Mouse (Mus musculus) stomach, postnatal 0 days (tissue): Measurements from ENCODE around the gene Aimp2. TPM values are rescaled to one million over a fixed set of nuclear protein-coding genes. Genes with fewer than 3 reads are reported as not detected.

Experiments
- ATAC-seq: fragments of 200-750 bp; cut with Nextera tagmentation; 2 replicates; pipeline ENCODE4 v1.8.0; 2017; ENCODE audit not compliant: low FRiP score, low TSS enrichment
- DNase-seq: peaks from one replicate; pipeline ENCODE4 v3.0.0-alpha.2; 2016; ENCODE audit warnings: low spot score
- H3K27ac ChIP-seq: fragments of 300-500 bp; sonication (generic); replicated peaks from 2 replicates; pipeline ENCODE4 v1.5.1; 2014; ENCODE audit warnings: mild to moderate bottlenecking, control low read depth
- H3K27me3 ChIP-seq: fragments of 300-500 bp; sonication (generic); 2 replicates; pipeline ENCODE4 v1.6.1; 2014; ENCODE audit warnings: low read length; ENCODE audit not compliant: control insufficient read depth, insufficient read depth
- H3K36me3 ChIP-seq: fragments of 300-500 bp; sonication (generic); 2 replicates; pipeline ENCODE4 v1.6.1; 2014; ENCODE audit warnings: low read length, mixed read lengths; ENCODE audit not compliant: control insufficient read depth, insufficient read depth
- H3K4me1 ChIP-seq: fragments of 300-500 bp; sonication (generic); replicated peaks from 2 replicates; pipeline ENCODE4 v1.6.1; 2014; ENCODE audit warnings: antibody characterized with exemption; ENCODE audit not compliant: control insufficient read depth, insufficient read depth
- H3K4me2 ChIP-seq: fragments of 300-500 bp; sonication (generic); replicated peaks from 2 replicates; pipeline ENCODE4 v1.6.1; 2014; ENCODE audit warnings: low read depth, mild to moderate bottlenecking, control low read depth, moderate library complexity
- H3K4me3 ChIP-seq: fragments of 300-500 bp; sonication (generic); 2 replicates; pipeline ENCODE4 v1.5.1; 2014; ENCODE audit warnings: low read depth, low read length, control low read depth
- H3K9ac ChIP-seq: fragments of 300-500 bp; sonication (generic); 2 replicates; pipeline ENCODE4 v1.6.1; 2014; ENCODE audit warnings: mild to moderate bottlenecking, low read length, control low read depth, mixed read lengths
- H3K9me3 ChIP-seq: fragments of 300-500 bp; sonication (generic); 2 replicates; pipeline ENCODE4 v1.6.1; 2016; ENCODE audit warnings: low read length; ENCODE audit not compliant: control insufficient read depth
- CTCF ChIP-seq: IDR thresholded peaks from 2 replicates; pipeline ENCODE4 v1.5.1; 2016; ENCODE audit warnings: antibody characterized with exemption, low read depth, mild to moderate bottlenecking, moderate library complexity
- EP300 ChIP-seq: optimal IDR thresholded peaks from 2 replicates; pipeline ENCODE3; 2016; ENCODE audit warnings: antibody characterized with exemption
- WGBS: fragments of 180-500 bp; shearing (Covaris S2); extraction: QIAGEN DNeasy Blood & Tissue Kit; methylation state at CpG from one replicate; pipeline ENCODE4 v1.1.7; 2014; 5-methylcytosine and 5-hydroxymethylcytosine counted together
- polyA plus RNA-seq: library from polyadenylated mRNA; unstranded; fragments of >200 nt; fragmentation: Nextera tagmentation; extraction: Ambion mirVana; gene quantifications from 2 replicates; pipeline ENCODE4 v1.2.1, GENCODE M21; 2015

Gene Aimp2
- polyA plus RNA-seq, 1 experiment from 2014 or later = 69.4 TPM

GRCm38 (mm10) chr5:143930656-143931055 is 21.0 kb upstream of the Aimp2 start:
- H3K9ac ChIP-seq = no peak overlapping the region
- TF ChIP-seq CTCF (no peak), EP300 (no peak)
- 93% methylated on average over 12 of the region's 12 CpGs for WGBS
- H3K4me1 ChIP-seq = no peaks in the 10 kb centered on the region
- no peak overlapping the region for H3K4me3 ChIP-seq
- H3K4me2 ChIP-seq = no peak overlapping the region
- DNase-seq (no peak), ATAC-seq (no peak)
- no peaks in the 10 kb centered on the region for H3K27me3 ChIP-seq
- H3K36me3 ChIP-seq = peaks cover 3% of the 10 kb centered on the region
- no peaks in the 10 kb centered on the region for H3K9me3 ChIP-seq
- no peak overlapping the region for H3K27ac ChIP-seq

GRCm38 (mm10) chr5:143929291-143929690 is 19.6 kb upstream of the Aimp2 start:
- H3K4me2 ChIP-seq = no peak overlapping the region
- WGBS = 88% methylated on average over 4 of the region's 4 CpGs
- no peaks in the 10 kb centered on the region for H3K4me1 ChIP-seq
- H3K9me3 ChIP-seq = no peaks in the 10 kb centered on the region
- H3K9ac ChIP-seq = no peak overlapping the region
- TF ChIP-seq EP300 (no peak), CTCF (no peak)
- H3K27me3 ChIP-seq = no peaks in the 10 kb centered on the region
- no peak overlapping the region for H3K27ac ChIP-seq
- no peak overlapping the region for H3K4me3 ChIP-seq
- ATAC-seq (no peak), DNase-seq (no peak)
- H3K36me3 ChIP-seq = peaks cover 8% of the 10 kb centered on the region

GRCm38 (mm10) chr5:143927875-143928274 is 18.2 kb upstream of the Aimp2 start, which contains the start of gene Gm42421:
TSS of gene Gm42421 (plus strand) at chr5:143928175.
- Histone ChIP-seq H3K4me3 (no peak within 1 kb of the TSS), H3K4me1 (no peaks in the 10 kb centered on the region), H3K27me3 (no peaks in the 10 kb centered on the region), H3K9me3 (no peaks in the 10 kb centered on the region), H3K4me2 (no peak within 1 kb of the TSS), H3K27ac (no peak within 1 kb of the TSS), H3K9ac (no peak within 1 kb of the TSS), H3K36me3 (peaks cover 8% of the 10 kb centered on the region)
- TF ChIP-seq EP300 (no peak), CTCF (no peak)
- ATAC-seq = no peak
- WGBS = 87% methylated on average over 8 of the region's 8 CpGs
- no peak for DNase-seq

GRCm38 (mm10) chr5:143924781-143925452 is 15.3 kb upstream of the Aimp2 start:
- peaks cover 13% of the 10 kb centered on the region for H3K36me3 ChIP-seq

GRCm38 (mm10) chr5:143918120-143918519 is 8.5 kb upstream of the Aimp2 start:
- Histone ChIP-seq H3K9me3 (no peaks in the 10 kb centered on the region), H3K4me2 (no peak overlapping the region), H3K4me1 (no peaks in the 10 kb centered on the region), H3K9ac (no peak overlapping the region), H3K36me3 (peaks cover 15% of the 10 kb centered on the region), H3K4me3 (no peak overlapping the region), H3K27me3 (no peaks in the 10 kb centered on the region), H3K27ac (no peak overlapping the region)
- ATAC-seq (peak; percentile 90), DNase-seq (peak; percentile 38)
- TF ChIP-seq EP300 (no peak), CTCF (no peak)
- WGBS = 77% methylated on average over 3 of the region's 3 CpGs

More at GRCm38 (mm10) chr5:143924781-143925452, 15.3 kb upstream of the Aimp2 start:
- Histone ChIP-seq H3K9ac (no peak overlapping the region), H3K27me3 (no peaks in the 10 kb centered on the region), H3K27ac (no peak overlapping the region), H3K4me3 (no peak overlapping the region), H3K4me1 (no peaks in the 10 kb centered on the region), H3K4me2 (no peak overlapping the region), H3K9me3 (no peaks in the 10 kb centered on the region)
- 81% methylated on average over 6 of the region's 6 CpGs for WGBS
- no peak for ATAC-seq
- TF ChIP-seq CTCF (no peak), EP300 (no peak)
- no peak for DNase-seq

GRCm38 (mm10) chr5:143917418-143917817 is 7.8 kb upstream of the Aimp2 start:
- Histone ChIP-seq H3K27me3 (no peaks in the 10 kb centered on the region), H3K27ac (no peak overlapping the region)
- WGBS = 35% methylated on average over 5 of the region's 5 CpGs

More at GRCm38 (mm10) chr5:143917418-143917817, 7.8 kb upstream of the Aimp2 start:
- no peaks in the 10 kb centered on the region for H3K4me1 ChIP-seq
- peak; percentile 62 for ATAC-seq
- TF ChIP-seq EP300 (no peak), CTCF (peak; percentile 79)
- H3K4me3 ChIP-seq = no peak overlapping the region
- DNase-seq = peak; percentile 68
- no peaks in the 10 kb centered on the region for H3K9me3 ChIP-seq
- no peak overlapping the region for H3K9ac ChIP-seq
- H3K36me3 ChIP-seq = peaks cover 15% of the 10 kb centered on the region
- H3K4me2 ChIP-seq = no peak overlapping the region
